Mouse (Mus musculus): ENCODE measurements around the gene Dgkg.
A peak's percentile ranks its signal among the peaks of the same experiment; 100 is the strongest.

Gene Dgkg

GRCm38 (mm10) chr16:22493396-22493795 lies 163.6 kb downstream of the Dgkg start:
- peak; percentile 14 for DNase-seq

DNA sequence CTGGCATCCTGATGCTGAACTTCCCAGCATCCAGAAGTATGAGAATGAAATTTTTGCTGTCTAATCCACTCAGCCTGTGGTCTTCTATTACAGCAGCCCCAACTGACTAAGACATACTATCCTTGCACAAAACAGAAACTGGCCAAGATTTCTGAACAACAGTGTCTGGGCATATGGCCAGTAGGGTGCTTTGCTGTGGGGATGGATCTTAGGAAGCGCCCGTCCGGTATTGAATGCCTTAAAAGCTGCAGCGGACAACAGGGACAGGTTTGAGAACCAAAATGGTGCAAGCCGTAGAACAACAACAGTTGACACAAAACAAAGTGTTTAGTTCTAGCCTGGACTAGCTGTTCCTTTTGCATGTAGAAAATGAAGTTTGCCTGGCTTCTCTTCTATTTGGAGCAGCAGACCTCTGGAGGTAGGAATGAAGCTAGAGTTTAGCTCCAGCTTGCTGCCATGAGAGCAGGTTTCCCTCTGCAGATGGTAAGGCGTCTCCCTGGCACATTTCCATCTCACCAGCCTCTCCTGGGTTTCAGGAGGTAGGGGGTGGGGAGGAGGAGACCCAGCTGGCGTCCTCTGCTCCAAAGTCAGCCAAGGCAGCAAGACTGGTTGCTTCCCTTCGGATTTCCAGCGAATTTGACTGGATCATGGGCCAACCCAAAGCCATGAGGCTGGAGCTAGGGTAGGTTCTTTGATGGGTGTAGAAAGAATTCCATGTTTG lies 165.4 kb downstream of the Dgkg start:
- no peak for DNase-seq

GRCm38 (mm10) chr16:22483900-22484299 lies 173.1 kb downstream of the Dgkg start:
- no peak for DNase-seq

GRCm38 (mm10) chr16:22479322-22479721 lies 177.7 kb downstream of the Dgkg start:
- no peak for DNase-seq

GRCm38 (mm10) chr16:22471728-22472127 lies 185.3 kb downstream of the Dgkg start:
- no peak for DNase-seq

- DNase-seq: no peak
Measured at GRCm38 (mm10) chr16:22469385-22469784, 187.6 kb downstream of the Dgkg start.

DNA sequence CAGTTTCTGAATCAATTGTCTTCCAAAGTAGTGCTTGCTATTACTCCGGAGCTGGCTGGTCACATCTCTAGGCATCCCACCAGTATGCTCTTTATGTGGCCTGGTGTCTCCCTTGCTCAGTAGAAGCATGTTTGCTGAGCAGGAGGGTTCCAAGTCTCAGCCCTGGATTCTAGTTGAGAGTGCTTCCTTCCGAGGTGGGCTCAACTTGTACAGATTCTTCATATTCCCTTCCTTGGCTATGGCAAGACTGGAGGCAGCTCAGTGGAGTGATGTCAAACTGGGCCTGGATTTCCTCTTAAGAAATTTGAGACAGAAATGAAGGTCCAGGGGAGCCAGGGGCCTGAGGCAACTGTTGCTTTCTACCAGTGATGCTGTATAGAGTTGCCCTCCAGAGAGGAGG lies 189.9 kb downstream of the Dgkg start:
- no peak for DNase-seq

- DNase-seq: peak; percentile 75
Measured at GRCm38 (mm10) chr16:22466381-22466780, 190.6 kb downstream of the Dgkg start.

DNA sequence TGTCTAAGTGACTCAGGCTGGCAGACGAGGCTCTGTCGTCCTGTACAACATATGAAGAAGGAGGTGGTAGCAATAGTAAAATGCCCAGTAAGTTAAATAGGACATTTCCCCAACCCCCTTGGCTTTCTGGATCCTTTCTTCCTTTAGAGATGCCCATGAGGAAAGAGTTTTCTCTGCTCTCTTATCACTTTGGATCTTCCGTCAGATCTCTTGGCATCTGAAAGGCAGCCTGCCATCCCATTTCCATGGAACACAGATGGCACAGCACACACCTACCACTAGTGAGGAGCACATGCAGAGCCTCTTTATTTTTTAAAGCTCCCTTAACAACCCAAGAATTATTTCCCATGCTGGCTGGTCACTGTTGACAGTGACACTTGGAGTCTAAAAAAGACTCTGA lies 194.8 kb downstream of the Dgkg start:
- DNase-seq: no peak

GRCm38 (mm10) chr16:22461728-22462127 lies 195.3 kb downstream of the Dgkg start:
- peak; percentile 9 for DNase-seq

DNA sequence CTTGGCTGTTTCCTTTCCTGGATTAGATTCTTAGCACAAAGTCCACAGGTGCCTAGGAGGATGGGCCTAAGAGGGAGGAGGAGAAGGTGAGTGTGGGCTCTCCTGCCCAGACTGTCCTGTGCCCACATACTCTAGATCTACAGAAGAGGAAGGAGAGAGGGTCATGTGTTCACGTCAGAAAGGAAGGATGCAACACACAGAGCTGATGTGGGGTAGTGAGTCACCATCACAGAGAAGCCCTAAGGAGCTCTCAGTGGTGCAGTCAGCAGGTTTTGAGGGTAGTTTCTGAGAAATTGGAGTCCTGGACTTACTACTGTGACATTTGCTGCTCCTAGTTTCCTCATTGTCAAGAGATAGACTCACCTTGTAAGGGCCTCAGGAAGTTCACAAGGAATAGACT lies 196.1 kb downstream of the Dgkg start:
- DNase-seq: no peak

- DNase-seq: no peak
Measured at GRCm38 (mm10) chr16:22452082-22452481, 204.9 kb downstream of the Dgkg start.

GRCm38 (mm10) chr16:22448093-22448492 lies 208.9 kb downstream of the Dgkg start:
- DNase-seq: no peak

GRCm38 (mm10) chr16:22444786-22445185 lies 212.2 kb downstream of the Dgkg start:
- no peak for DNase-seq

DNA sequence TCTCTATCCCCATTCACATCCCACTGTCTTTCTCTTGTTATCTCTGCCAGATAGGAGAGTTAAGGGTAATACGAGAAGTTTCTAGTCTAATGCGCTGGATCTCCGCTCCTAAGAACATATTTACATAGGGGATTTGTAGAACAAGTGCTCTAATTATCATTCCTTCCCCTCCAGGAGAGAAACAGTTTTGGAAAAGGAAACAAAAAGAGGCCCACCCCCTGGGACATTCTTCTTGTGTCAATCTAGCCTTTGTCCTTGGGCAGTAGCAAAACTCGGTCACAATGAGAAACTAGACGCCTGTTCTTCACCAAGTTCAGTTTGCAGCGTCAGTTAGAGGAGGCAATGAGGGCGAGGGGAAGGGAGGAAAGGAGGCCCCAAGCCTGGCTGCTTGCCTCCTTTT lies 214.8 kb downstream of the Dgkg start:
- no peak for DNase-seq

GRCm38 (mm10) chr16:22441317-22441716 lies 215.7 kb downstream of the Dgkg start:
- no peak for DNase-seq

DNA sequence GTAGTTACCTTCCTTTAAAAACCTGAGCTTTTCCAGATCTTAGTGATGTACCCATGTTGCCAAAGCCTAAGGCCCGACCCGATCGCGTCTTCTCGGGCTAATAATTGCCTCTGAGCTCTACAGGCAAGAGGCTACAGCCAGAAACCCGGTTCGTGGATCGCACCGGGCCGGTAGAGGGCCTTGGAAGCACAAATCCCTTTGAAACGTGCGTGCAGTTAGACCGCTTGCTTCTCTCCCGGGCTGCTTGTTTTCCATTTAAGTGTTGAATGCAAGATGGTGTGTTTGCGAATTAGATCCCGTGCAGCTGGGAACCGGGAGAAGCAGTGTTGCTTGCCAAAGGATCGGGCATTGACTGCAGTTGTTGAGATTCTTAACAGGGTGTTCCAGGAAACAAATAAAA lies 216.8 kb downstream of the Dgkg start:
- peak; percentile 16 for DNase-seq

DNA sequence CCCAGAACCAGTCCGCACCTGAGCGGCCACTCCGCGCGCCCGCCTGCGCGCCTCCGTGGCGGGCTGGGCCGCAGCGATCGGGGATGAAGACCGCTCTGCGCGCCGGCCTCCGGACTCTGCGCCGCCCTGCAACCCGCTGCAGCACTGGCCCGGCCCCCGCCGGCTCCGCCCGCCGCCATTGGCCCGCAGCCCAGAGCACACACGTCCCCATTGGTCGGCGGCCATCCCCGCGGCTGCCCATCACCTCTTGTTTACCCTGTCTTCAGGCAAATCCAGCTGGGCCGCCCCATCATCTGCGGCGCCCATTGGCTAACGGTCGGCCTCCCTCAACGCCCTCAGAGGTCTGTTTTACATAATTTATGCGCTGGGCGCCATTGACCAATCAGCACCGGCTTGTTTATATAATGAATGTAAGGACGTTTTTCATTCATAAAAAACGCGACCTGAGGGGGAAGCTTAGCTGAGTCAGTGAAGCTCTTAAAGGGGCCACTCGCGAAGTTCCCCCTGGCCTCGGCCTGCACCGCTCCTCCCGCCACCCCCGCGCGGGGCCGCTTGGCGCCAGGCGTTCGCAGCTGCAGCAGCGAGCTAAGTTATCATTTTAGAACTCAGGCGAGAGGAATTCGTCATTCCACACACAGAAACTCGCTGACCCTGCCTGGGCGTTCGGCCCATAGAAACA lies 217.4 kb downstream of the Dgkg start, which contains the start of gene Etv5:
Etv5 (minus strand) TSS at position 221 of the 679 bp plus-strand sequence.
- peak; percentile 96 for DNase-seq

DNA sequence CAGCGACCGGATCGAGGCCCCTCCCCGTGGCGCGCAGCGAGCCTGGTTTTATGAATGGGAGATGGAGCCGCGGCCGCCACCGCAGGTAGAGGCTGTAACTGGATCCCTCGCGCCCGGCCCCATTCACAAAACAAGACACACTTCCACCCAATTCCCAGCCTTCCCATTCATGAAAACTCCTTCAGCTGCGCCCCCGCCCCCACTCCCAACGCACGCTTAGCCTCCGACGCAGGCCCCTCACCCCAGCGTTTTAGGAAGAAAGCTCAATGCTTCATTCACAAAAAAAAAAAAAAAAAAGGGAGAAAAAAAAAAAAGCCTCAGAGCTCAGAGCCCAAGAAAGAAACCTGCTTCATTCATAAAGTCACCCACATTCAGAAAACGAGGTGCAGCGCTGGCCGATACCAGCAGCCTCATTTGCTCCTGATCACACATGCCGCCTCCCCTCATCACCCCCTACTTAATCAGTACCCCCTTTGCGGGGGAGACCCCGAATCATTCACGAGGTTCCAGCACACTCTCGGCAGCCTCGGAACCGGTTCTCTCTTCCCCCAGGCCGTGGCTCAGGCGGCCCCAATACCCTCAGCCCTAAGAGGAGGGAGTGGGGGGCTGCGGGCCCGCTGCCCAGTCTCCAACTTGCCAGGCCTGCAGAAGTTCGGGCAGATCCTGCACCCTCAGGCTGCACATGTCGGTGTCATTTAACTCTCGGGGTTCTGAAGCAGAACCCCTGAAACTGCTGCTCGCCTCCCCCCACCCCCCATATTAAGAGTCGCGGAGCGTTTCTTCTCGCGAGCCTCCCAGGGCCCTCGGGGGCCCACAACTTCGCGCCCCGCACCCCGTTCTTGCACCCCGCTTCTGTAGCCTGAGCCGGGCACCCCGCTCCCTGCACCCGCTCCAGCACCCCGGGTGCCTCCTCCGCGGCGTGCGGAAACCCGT lies 218.3 kb downstream of the Dgkg start:
- peak; percentile 71 for DNase-seq

DNA sequence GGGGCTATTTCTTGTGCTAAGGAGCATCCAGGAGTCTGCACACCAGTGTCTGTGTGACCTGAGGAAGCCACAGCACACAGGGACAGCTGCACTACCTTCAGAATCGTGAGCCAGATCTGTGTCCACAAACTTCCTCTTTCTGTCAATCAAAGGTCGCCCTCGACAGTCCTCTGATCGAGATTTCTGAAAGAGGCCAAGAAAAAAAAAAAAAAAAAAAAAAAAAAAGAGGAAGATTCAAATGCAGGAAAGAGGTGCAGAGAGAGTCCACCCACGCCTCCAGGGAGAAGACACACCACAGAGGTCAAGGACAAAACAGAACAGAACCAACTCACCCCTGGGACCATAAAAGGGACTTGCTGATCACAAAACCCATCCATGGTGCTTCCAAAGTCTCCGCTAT lies 220.9 kb downstream of the Dgkg start:
- DNase-seq: no peak

- DNase-seq: no peak
Measured at GRCm38 (mm10) chr16:22434530-22434929, 222.5 kb downstream of the Dgkg start.

DNA sequence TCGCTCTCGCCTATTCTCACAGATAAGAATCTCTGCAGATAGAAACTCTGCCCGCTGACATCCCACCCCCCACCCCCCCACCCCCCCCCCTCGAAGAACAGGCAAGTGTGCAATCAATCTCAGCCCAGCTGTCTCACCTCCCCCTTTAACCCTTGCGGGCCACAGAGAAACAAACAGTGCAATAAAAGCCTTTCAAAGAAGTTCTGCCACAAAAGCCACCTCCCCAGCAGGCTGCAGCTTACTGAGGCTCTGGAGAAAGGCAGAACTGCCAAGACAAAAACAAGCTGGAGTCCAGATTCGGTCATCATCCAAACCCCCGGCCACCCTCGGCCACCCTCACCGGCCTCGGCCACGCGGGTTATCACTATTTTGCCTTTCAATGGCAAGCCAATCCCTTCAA lies 223.1 kb downstream of the Dgkg start:
- no peak for DNase-seq

GRCm38 (mm10) chr16:22431773-22432172 lies 225.2 kb downstream of the Dgkg start:
- DNase-seq: no peak

Data from thymus, postnatal 25 days (tissue).